Mouse (Mus musculus): ENCODE measurements at regions not wholly inside any gene's neighbourhood (a gene's known extent, or its start where the extent isn't known, plus 50 kb on each side); places are given as distances from the start of the nearest gene placed in this dataset.
A peak's percentile ranks its signal among the peaks of the same experiment; 100 is the strongest.

GRCm38 (mm10) chr3:35027898-35028297 is 377.7 kb downstream of the Sox2 start:
- DNase-seq (ENCODE audit: low spot score in 2 of 2): no peak

- no peak for DNase-seq (ENCODE audit: low spot score in 2 of 2)
These were observed 379.7 kb downstream of the Sox2 start for GRCm38 (mm10) chr3:35029924-35030323.

- no peak for DNase-seq (ENCODE audit: low spot score in 2 of 2)
These were observed 383.4 kb downstream of the Sox2 start for GRCm38 (mm10) chr3:35033587-35033986.

- DNase-seq (ENCODE audit: low spot score in 2 of 2): no peak
These were observed 385.0 kb downstream of the Sox2 start for GRCm38 (mm10) chr3:35035234-35035633.

- no peak for DNase-seq (ENCODE audit: low spot score in 2 of 2)
These were observed 393.5 kb downstream of the Sox2 start for GRCm38 (mm10) chr3:35043705-35044104.

GRCm38 (mm10) chr3:35059438-35059837 is 409.2 kb downstream of the Sox2 start:
- DNase-seq (ENCODE audit: low spot score in 2 of 2): no peak

- no peak for DNase-seq (ENCODE audit: low spot score in 2 of 2)
These were observed 409.8 kb downstream of the Sox2 start for GRCm38 (mm10) chr3:35060042-35060441.

GRCm38 (mm10) chr3:35066824-35067223 is 416.6 kb downstream of the Sox2 start:
- DNase-seq (ENCODE audit: low spot score in 2 of 2): peak; percentile 12 to 48

GRCm38 (mm10) chr3:35068586-35068985 is 418.4 kb downstream of the Sox2 start:
- DNase-seq (ENCODE audit: low spot score in 2 of 2): peak in 1 of 2 experiments; percentile 10

GRCm38 (mm10) chr3:35071046-35071445 is 420.8 kb downstream of the Sox2 start:
- no peak for DNase-seq (ENCODE audit: low spot score in 2 of 2)

GRCm38 (mm10) chr3:35079887-35080286 is 429.7 kb downstream of the Sox2 start:
- no peak for DNase-seq (ENCODE audit: low spot score in 2 of 2)

GRCm38 (mm10) chr3:35084091-35084867 is 434.1 kb downstream of the Sox2 start:
- no peak for DNase-seq (ENCODE audit: low spot score in 2 of 2)

- DNase-seq (ENCODE audit: low spot score in 2 of 2): no peak
These were observed 438.3 kb downstream of the Sox2 start for GRCm38 (mm10) chr3:35088241-35089080.

- no peak for DNase-seq (ENCODE audit: low spot score in 2 of 2)
These were observed 440.4 kb downstream of the Sox2 start for GRCm38 (mm10) chr3:35090496-35091133.

- no peak for DNase-seq (ENCODE audit: low spot score in 2 of 2)
These were observed 442.8 kb downstream of the Sox2 start for GRCm38 (mm10) chr3:35093001-35093400.

- DNase-seq (ENCODE audit: low spot score in 2 of 2): no peak
These were observed 445.0 kb downstream of the Sox2 start for GRCm38 (mm10) chr3:35095221-35095620.

- no peak for DNase-seq (ENCODE audit: low spot score in 2 of 2)
These were observed 446.2 kb downstream of the Sox2 start for GRCm38 (mm10) chr3:35096381-35096780.

GRCm38 (mm10) chr3:35097766-35098165 is 447.6 kb downstream of the Sox2 start:
- no peak for DNase-seq (ENCODE audit: low spot score in 2 of 2)

- no peak for DNase-seq (ENCODE audit: low spot score in 2 of 2)
These were observed 449.0 kb downstream of the Sox2 start for GRCm38 (mm10) chr3:35099226-35099625.

GRCm38 (mm10) chr3:35099876-35100420 is 449.7 kb downstream of the Sox2 start:
- DNase-seq (ENCODE audit: low spot score in 2 of 2): no peak

- no peak for DNase-seq (ENCODE audit: low spot score in 2 of 2)
These were observed 451.1 kb downstream of the Sox2 start for GRCm38 (mm10) chr3:35101286-35101685.

- DNase-seq (ENCODE audit: low spot score in 2 of 2): no peak
These were observed 451.7 kb downstream of the Sox2 start for GRCm38 (mm10) chr3:35101951-35102350.
